Mouse (Mus musculus): ENCODE data around the gene Ap3m1.

Ap3m1 gene

DNA sequence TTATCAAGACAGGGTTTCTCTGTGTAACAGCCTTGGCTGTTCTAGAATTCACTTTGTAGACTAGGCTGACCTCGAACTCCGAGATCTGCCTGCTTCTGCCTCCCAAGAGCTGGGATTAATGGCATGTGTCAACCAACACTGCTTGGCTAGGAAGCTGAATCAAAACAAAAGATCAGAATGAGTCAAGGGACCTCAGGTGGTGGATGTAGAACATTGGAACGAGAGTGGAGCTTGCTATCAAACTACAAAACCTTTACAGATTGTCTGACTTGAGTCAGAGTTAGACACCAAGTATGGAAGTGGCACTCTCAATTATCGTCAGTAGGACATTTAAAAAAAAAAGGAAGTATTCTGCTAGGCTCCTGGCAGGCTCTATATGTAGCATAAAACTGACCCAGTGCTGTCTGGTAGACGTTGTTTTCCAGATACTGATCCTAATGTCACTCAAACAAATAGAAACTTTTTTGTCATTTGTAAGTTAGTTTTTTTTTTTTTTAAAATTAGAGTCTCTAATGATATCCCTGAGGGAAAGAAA lies 38.4 kb downstream of the Ap3m1 start:
- in situ Hi-C loops (cut with MboI): no loop called here

DNA sequence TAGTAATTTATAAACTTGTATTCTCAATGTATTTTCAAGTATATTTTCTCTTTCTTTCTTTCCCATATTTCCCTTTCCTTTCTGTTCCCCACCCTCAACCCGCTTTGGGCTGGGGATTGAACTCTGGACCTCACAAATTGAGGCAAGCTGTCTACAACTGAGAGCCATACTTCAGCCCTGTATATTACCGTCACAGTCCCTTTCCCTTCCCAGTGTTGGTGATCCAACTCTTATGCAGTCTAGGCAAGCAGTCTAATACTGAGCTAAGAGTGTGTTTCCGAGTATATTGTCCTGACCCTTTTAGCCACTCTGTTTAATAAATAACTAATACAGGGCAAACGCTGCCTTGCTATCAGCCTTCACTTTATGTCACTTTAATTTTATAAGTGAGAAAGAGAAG lies 52.7 kb downstream of the Ap3m1 start:
- in situ Hi-C loops (cut with MboI): no loop called here

DNA sequence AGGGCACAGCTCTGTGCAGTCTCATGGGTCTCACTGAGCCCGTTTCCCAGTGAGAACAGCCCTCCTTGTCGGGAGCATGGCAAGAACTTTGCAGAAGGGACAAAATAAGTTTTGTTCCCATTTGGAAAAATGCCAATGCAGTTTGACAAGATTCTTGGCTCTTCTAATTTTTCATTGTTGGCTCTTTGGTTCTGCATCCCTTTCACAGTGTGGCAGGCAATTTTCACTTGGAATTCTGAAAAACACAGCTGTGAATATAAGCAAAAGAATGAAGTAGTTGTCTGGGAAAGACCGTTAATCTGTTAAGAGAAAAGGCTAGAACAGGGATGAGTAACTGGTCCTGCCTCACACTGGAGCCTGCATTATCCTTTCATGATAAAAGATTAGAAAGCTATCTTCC lies 54.8 kb downstream of the Ap3m1 start:
- in situ Hi-C loops (cut with MboI): no loop called here

DNA sequence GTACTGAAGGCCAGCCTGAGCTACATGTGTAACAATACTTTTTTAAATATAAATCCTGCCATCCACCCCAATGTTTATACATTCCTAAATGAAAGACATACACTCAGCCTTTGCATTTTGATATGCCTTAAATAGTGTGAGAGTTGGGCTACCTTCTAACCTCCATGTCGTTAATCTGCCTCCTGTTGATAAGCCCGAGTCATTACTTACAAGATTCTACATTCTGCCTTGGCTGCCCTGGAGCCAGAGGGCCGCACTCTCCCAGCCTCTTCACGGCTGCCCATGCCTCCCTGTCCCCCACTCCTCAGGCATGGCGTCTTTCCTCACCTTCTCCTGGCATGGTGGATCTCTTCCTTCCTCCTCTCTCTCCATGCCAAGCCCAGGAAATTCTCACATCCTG lies 55.9 kb downstream of the Ap3m1 start:
- in situ Hi-C loops (cut with MboI): no loop called here

DNA sequence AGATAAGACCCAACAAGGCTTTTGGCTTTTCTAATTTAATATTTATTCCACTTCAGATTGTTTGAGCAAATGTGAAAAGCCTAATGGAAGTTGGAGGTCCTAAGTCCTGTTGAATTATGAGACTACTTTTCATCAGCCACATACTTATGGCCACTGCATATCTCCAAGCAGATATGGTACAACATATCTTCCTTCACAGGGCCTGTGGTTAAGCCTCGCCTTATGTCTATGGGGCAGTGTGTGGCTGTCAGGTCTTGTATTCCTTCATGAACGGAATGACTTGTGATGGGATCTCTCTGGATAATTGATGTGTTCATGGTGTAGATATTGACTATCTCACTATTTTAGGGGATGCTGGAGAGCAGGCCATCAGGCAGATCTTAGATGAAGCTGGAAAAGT lies 56.8 kb downstream of the Ap3m1 start:
- in situ Hi-C loops (cut with MboI): no loop called here

DNA sequence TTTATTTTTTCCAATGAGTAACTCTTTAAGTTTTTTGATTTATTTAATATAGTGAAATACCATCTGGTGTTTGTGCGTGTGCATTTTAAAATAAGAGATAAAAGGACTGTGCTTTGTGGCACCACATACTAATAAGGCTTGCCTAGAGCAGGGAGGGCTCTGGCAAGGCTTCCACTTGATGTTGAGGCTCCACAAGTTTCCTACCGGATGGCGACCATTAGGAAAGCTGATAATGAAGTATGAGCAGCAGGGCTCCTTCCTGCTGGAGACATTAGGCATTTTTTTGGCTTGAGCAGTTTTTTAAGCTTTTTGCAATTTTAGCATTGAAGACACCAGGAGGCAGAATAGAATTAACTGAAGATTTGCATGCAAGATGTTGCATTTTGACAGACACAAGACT lies 57.8 kb downstream of the Ap3m1 start:
- in situ Hi-C loops (cut with MboI): no loop called here

DNA sequence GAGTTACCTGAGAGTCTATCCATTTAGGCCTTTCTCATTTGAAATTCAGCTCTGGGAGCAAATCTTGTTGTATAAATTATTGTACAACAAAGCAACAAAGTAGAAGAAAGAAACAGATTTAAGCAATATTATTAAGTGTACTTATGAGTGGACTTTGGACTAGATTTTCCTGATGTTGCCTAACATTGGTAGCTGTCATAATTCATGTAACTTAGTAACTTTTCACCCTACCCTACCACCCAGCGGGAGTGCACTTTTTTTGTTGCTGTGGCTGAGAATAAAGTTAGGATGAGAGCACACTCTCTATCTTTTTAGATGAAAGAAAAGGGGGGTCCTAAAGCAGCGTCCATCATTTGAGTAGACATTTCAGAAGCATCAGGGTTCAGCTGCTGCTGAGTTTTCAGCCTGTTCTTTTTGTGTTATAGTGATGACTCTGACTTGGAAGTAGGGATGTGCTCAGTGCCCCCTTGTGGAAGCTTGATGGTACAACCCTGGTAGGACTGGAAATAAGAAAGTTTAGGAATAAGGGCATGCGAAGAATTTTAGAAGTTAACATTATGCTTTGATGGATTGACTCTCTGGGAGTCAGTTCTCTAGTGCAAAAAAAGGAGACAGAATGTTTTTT lies 59.1 kb downstream of the Ap3m1 start:
- in situ Hi-C loops (cut with MboI): no loop called here

DNA sequence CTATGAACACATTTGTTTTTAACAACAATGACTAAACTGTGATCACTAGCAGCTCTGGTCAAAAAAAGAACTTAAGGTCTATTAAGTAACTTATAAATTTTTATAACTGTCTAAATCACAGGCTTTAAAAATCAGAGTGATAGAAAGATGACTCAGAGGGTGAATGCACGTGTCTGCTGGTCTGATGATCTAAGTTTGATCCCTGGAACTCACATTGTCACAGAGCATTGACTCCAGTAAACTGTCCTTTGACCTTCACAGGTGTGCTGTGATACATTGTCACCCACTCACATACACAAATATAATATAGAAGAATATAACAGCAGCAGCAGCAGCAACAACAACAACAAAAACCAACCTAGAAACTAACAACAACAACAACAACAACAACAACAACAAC lies 60.8 kb downstream of the Ap3m1 start:
- in situ Hi-C loops (cut with MboI): no loop called here

DNA sequence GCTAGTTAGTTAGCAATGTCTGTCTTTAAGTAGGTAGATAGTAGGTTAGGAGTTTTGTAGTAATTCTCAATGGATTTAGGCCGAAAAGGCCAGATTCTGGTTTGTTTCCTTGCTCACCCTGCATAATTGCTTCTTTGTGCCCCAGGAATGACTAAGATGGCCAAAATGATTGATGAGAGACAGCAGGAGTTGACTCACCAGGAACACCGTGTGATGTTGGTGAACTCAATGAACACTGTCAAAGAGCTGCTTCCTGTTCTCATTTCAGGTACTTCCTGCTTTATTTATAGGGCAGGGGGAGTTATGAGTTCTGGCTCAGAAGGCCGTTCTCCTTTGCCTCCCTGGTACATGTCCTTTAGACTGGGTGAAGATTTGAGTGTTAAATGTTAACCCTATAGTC lies 66.8 kb downstream of the Ap3m1 start:
- in situ Hi-C loops (cut with MboI): no loop called here

DNA sequence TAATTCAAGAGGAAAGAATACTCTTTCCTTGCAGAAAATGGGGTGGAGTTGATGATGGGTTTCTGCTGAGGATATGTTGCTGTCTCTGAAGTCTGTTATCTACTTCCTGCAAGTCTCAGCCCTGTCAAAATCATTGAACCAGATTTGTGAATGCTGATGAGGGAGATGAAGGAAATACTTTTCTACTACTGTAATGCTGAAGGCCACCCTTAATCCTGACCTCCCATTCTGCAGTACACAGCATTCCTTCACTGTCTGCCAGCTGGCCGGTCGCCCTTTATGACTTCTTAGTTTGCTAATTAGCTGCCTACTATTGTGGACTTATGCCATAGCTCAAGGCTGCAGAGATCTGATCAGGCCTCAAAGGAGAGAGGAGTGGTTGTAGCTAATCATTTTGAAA lies 68.5 kb downstream of the Ap3m1 start:
- in situ Hi-C loops (cut with MboI): no loop called here
